Mouse (Mus musculus) left cerebral cortex, postnatal 36 days (tissue): ENCODE data around the gene BC028528. TPM values are rescaled to one million over a fixed set of nuclear protein-coding genes. Genes with fewer than 3 reads are reported as not detected.
"Not testable (repeated sequence)": the region's sequence is repeated elsewhere in the genome, so short reads cannot be mapped to it uniquely, and the experiment has no call there.

Source experiments
- DNase-seq, 2 experiments: peaks; one replicate each; pipeline ENCODE4 v3.0.0; 2021 to 2022; ENCODE audit warnings: low spot score in 2 of 2, mixed read lengths in 1 of 2
- intact Hi-C: fragments of 180-260 bp; cut with DNase I; formaldehyde crosslinking; loops from one replicate; pipeline ENCODE4 v1.15.1; 2025
- total RNA-seq, 2 experiments: library from RNA; stranded (reverse); gene quantifications; 2 replicates each; pipeline ENCODE4 v1.2.3; 2021

Gene BC028528
- 1 to 10 TPM; 3.4 to 5.5 TPM for total RNA-seq

DNA sequence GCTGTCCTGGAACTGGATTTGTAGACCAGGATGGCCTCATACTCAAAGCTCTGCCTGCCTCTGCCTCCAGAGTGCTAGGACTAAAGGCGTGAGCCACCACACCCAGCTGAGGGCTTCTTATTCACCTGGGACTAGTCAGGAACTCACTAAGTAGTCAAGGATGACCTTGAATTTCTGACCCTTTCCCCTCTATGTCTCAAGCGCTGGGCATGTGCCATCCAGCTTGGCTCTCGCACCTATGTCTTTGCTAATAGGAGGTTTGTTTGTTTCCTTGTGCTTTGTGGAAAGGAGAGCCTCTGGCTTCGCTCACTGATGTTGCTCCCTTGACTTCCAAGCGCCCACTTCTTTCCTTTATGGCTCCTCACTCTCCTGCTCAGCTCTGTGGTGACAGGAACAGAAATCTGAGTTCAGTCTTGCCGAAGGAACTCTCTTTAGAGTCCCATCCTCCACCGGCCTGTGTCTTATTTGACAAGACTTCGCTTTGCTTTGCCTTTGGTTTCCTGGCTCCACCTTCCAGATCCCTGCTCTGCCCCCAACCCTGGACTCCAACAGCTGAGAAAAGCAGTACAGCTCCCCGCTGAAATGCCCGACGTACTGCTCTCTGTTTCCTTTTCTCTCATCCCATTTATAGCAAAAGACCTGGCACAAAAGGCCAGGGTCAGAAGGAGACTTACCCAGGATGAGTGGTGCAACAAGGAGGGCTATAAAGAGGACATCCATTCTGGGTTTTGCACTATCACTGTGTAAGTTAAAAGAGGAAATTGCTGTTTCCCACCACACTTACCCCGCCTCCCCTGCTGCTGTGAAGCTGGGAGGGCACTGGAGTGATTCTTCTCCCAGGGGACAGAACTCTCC, at the start of gene BC028528:
Gene BC028528, minus strand, starts transcription at position 795 of the 855 bp plus-strand sequence.
- intact Hi-C loops: no loop called here
- DNase-seq: no peak

DNA sequence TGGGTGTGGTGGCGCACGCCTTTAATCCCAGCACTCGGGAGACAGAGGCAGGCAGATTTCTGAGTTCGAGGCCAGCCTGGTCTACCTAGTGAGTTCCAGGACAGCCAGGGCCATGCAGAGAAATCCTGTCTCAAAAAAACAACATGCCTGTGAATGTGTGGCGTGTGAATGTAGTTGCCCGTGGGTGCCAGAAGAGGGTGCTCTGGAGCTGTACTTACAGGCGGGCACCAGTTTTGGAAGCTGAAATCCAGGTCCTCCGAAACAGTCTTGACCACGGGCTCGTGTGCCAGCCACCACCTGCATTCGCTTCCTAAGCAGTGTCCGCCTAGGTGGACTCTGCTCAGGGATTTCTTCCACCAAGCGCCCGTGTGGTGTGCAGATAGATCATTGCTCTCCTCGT, 47.0 kb upstream of the BC028528 start:
- no peak for DNase-seq
- intact Hi-C loops: no loop called here

- intact Hi-C loops: no loop called here
- no peak for DNase-seq
Observed at GRCm38 (mm10) chr3:95938217-95938616, 46.4 kb upstream of the BC028528 start.

DNA sequence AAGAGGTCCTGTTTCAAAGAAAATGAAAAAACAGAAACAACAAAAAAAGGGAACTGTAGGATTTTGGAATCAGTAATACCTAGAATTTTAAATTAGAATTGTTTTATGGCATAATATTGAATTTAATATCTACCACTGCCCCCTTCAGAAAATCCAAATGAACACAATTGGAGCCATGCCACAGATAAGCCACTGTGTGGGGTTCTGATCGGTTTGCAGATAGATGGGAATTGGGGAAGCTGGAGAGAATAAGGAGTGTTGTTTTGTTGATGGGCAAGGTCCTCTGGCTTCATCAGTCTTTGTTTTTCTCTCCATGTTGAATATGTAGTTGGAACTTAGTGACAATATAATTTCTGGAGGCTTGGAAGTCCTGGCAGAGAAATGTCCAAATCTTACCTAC, 42.6 kb upstream of the BC028528 start:
- no peak for DNase-seq
- intact Hi-C loops: no loop called here

- intact Hi-C loops: no loop called here
Observed at GRCm38 (mm10) chr3:95933111-95933750, 41.4 kb upstream of the BC028528 start.

DNA sequence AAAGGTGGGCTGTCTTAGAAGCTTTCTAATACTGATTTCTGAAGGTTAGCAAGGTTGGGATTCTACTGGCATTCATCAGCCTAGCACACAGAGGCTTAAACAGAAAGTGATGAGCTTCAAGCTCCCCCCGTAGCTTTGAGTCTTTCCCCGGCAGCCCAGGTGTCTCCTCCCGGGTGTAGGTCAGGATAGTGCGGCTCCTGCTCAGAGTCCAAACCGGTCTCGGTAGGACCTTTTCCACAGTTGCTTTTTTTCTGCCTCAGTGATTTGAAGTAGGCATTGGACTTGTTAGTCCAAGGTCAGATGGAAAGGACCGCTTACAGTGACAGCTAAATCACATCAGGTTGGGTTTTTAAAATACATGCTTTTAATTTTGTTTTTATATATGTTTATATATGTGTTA, 40.8 kb upstream of the BC028528 start:
- no peak for DNase-seq
- intact Hi-C loops: no loop called here

More at GRCm38 (mm10) chr3:95933111-95933750, 41.4 kb upstream of the BC028528 start:
- no peak for DNase-seq

- intact Hi-C loops: no loop called here
- DNase-seq: no peak
Observed at GRCm38 (mm10) chr3:95932157-95932556, 40.4 kb upstream of the BC028528 start.

DNA sequence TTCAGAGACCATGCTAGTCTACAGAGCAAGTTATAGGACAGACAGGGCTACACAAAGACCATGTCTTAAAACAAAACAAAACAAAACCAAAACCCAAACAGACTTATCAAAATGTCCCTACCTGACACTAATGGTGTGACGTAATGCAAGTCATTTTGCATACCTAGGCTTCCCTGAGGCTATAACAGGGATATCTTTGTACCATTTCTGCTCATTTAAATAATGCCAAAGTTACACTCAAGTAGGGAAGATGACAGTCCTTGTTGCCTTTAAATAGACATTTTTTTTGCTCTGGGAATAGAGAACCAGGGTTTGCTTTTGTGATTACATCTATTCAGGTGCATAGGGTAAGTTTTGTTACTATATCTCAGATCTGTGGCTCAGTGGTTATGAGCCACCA, 39.7 kb upstream of the BC028528 start:
- no peak for DNase-seq
- intact Hi-C loops: no loop called here

- intact Hi-C loops: no loop called here
- DNase-seq: no peak
Observed at GRCm38 (mm10) chr3:95930471-95930789, 38.6 kb upstream of the BC028528 start.

DNA sequence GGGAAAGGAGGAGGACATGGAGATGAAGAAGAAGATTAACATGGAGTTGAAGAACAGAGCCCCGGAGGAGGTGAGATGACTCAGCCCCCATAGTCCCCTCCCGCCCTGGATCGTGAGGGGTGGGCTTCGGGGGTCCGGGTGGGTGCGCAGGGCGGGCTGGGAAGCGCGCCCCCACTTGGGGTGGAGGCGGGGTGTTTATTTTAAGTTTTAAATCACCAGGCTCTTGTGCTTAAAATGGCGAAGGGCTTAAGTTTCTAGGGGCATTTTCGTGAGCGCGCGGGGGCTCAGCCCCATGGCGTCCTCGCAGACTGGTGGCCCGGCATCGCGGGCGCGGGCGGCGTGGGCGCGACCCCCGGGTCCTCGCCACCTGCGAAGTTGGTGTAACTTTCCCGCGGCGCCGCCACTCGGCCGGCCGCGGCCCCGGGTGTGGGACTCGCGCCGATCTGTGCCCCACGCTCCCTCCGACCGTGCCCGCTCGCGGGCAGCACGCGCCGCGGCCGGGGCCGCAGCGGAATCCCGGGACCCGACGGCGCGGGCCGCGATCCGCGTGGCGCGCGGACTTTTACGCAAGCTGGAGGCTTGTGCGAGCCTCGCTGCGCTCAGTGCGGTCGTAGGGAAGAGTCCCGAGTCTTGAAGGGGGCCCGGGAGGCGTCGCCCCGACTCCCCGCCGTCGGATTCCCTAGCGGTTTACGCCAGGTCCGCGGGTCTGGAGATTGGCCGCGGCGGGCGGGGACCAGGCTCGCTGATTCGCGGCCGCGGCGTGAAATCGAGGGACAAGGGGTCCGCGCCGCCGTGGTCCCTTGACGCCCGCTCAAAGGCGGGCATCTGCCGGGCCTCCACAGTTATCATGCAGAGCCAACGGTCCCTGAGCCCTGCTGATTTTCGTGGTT, 38.0 kb upstream of the BC028528 start:
- intact Hi-C loops: loop anchor here (1.0 kb wide), 2 partner anchors 37 to 48 kb away; partner anchors contain the start of genes Aph1a and Ciart
- DNase-seq: peak; percentile 31 to 51

DNA sequence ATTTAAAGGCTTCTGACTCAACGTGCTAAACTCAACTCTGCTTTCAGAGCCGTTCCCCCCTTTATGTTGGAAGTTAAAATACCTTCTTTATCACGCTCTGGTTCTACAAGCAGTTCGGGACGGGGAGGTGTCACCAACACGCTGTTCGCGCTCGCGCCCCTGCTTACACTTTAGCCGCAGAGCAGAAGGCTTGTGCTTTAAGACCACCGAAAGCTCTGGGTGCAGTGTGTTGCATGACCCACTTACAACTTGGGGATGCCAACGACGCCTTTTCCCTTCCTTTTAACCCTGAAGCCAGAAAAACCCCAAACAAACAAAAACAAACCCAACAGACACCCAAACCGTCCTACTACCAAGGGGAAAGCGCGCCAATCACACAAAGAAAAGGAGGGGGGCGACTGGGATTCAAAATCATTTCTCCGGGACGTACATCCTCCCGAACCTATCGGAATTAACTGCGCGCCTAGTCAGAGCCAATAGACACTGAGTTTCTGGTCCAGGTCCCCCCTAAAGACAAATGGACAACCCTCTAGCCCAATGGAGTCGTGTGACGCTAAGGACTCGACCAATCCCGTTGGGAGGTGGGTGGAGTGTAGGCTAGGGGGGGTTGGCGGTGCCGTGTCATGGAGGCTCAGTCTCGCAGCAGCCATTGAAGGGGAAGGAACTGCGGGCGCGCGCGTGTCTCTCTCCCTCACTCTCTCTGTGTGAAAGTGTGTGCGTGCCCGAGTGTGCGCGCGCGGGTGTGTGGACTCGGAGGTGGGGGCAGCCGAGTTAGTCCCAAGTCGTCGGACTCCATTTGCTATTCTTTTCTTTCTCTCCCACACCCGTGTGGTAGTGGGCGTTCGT, 37.1 kb upstream of the BC028528 start, which contains the start of gene Anp32e:
Gene Anp32e, plus strand, starts transcription at position 589 of the 846 bp plus-strand sequence.
- intact Hi-C loops: loop anchor here (1.0 kb wide), 2 partner anchors 36 to 47 kb away; partner anchors contain the start of genes Aph1a and Ciart
- peak; percentile 95 to 96 for DNase-seq

- no peak for DNase-seq
- intact Hi-C loops: no loop called here
Observed at GRCm38 (mm10) chr3:95928261-95928657, 36.5 kb upstream of the BC028528 start.

DNA sequence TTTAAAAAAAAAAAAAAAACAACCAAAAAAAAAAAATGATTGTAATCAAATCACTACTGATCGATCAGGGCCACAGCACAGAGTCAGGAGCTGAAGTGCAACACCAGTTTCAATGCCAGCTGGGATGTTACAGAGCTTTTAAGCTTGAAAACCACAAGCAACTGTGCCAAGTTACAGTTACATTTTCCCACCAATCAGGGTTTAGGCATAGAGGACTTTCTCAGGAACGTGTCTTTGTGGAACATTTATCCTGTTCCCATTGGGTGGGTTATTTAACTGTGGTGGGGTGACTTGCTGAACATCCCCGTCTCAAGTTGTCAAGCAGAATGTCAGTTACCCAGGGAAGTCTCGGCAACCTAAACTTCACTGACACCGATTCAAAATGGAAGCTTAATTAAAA, 33.3 kb upstream of the BC028528 start:
- DNase-seq: no peak
- intact Hi-C loops: no loop called here

DNA sequence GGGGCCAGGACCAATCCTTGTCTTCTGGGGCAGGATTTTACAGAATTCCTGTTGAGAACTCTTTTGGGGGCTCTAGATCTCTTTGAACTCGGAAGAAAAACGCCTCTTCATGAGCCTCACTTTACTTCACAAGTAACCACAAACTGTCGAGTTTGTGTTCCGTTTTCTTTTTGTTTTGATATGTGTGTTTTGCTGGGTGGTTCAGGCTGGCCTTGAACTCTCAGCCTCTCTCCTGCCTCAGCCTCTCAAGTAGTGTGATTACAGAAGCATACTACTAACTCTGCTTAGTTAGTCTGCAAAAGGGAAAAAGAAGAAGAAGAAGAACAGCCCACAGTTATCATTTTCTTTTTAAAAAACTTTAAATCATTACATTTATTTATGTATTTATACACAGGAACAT, 32.4 kb upstream of the BC028528 start:
- no peak for DNase-seq
- intact Hi-C loops: no loop called here

- DNase-seq, intact Hi-C loops: not testable (repeated sequence)
Observed at GRCm38 (mm10) chr3:95923429-95923828, 31.6 kb upstream of the BC028528 start.

DNA sequence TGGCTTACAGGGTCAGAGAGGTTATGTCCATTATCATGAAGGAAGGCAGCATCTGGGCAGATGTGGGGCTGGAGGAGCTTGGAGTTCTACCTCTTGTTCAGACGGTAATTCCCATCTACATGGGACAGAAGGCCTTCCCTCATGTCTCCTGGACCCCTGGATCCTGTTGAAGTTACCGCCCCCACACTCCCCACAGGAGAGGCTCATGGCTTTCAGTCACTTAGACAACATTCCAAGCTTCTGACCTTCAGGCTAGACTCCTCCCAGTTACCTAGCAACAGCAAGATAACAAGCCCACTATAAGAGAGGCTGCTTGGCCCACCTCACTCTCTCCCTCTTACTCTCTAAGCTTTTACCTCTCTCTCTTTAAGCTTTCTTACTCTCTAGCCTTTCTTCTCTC, 28.7 kb upstream of the BC028528 start:
- intact Hi-C loops, DNase-seq: not testable (repeated sequence)

DNA sequence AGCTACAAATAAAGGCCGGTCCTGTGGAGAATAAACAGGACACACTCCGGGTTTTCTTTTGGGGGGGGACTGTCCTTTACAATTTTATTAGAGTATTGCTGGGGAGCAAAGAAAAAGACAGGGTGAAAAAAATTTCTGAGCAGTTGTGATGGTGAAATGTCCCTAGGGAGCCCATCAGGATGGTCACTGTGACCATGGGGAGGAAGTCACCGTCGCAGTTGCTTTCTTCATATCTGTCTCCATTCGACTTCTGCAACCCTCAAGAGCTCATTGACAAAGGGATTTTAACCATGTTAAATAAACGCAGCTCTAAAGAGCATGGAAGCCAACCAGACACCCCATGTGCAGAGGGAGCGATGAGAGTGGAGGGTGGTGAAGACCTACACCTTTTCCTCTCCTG, 25.0 kb upstream of the BC028528 start:
- intact Hi-C loops: no loop called here
- no peak for DNase-seq

DNA sequence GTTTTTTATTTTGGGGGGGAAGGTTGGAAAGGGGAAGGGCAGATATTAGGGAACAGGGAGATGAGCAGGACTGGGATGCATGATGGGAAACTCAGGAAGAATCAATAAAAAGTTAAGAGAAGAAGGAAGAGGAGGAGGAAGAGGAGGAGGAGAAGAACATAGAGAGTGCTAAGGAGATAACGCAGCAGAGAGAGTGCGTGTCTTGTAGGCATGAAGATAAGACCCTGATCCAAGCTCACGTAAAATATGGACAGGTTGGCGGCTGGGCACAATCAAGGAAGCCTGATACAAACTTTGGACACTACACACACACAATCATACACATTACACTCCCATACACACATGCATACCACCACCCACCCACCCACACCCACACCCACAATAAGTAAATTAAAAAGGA, 22.9 kb upstream of the BC028528 start:
- no peak for DNase-seq
- intact Hi-C loops: no loop called here

DNA sequence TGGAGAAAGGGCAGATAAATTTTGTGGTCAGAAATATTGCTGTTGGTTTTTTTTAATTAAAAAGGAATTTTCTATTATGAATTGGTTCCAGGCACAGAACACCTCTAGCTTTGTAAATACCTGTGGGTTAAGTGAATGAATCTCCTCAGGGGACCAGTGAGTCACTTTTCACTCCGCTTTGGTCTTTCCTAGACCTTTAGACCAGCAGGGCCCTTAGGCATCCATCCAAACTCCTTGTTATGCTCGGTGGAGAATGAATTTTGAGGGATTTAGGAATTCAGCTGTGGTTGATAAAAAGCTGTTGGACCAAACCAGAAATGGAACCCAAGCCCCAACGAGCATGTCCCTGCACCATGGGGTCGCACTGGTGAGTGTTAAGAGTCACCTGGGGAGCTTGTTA, 15.8 kb upstream of the BC028528 start:
- intact Hi-C loops: loop anchor here (1.0 to 2.0 kb wide), 2 partner anchors 25 to 47 kb away; partner anchors contain the start of gene Ciart
- DNase-seq: no peak
